Comparison of ENCODE assay signal across 9 mouse cellular contexts in genomic region chr11:69236926-69237260, GRCm38 (mm10). TPM values are rescaled to one million over a fixed set of nuclear protein-coding genes. Genes with fewer than 3 reads are reported as not detected.
DNase-seq lines count a peak whose midpoint lies in the region; ATAC-seq and TF ChIP-seq lines count a peak whose summit lies in the region.
"Had no signal": no experiment of that assay in that cellular context is flagged by ENCODE, and none has a peak within 500 bp of the region (broad histone marks: within the 10 kb centered on the region; RNA-seq: fewer than 3 reads in every experiment).

Gucy2e (minus strand) TSS chr11:69237036.

- TF ChIP-seq CTCF in testis, adult 2 months (IDR thresholded peaks at IDR 0.05; ENCODE audit: control insufficient read depth, insufficient read depth, insufficient replicate concordance, low read depth, low read length): no peak
- TF ChIP-seq CTCF in liver, embryonic 14.5 days (IDR thresholded peaks at IDR 0.05; ENCODE audit: low read depth): no peak
- no peak for TF ChIP-seq CTCF in stomach, postnatal 0 days (IDR thresholded peaks at IDR 0.05; ENCODE audit: low read depth)

- H3K36me3 ChIP-seq in erythroblast, embryonic 14.5 days (ENCODE audit: control insufficient read depth): no peaks in the 10 kb centered on the region
- no peaks in the 10 kb centered on the region for H3K36me3 ChIP-seq in testis, adult 2 months (ENCODE audit: control insufficient read depth, insufficient read depth, low read length)
- no peaks in the 10 kb centered on the region for H3K36me3 ChIP-seq in liver, embryonic 14.5 days (replicated peaks; ENCODE audit: control insufficient read depth, insufficient read depth, low read depth)
- H3K36me3 ChIP-seq in stomach, postnatal 0 days (ENCODE audit: control insufficient read depth, insufficient read depth, low read length): no peaks in the 10 kb centered on the region

- H3K27me3 ChIP-seq in erythroblast, embryonic 14.5 days (ENCODE audit: control insufficient read depth): peaks cover 51% of the 10 kb centered on the region
- H3K27me3 ChIP-seq in testis, adult 2 months (ENCODE audit: control insufficient read depth, insufficient read depth, low read length): peaks cover 4% of the 10 kb centered on the region
- H3K27me3 ChIP-seq in liver, embryonic 14.5 days (ENCODE audit: control insufficient read depth, insufficient read depth, low read length): peaks cover 36% of the 10 kb centered on the region
- H3K27me3 ChIP-seq in stomach, postnatal 0 days (ENCODE audit: control insufficient read depth, insufficient read depth, low read length): peaks cover 6% of the 10 kb centered on the region; the same call in 1 of the 2 replicates

- TF ChIP-seq EP300 in liver, embryonic 14.5 days (IDR thresholded peaks at IDR 0.05; ENCODE audit: low read depth): no peak
- no peak for TF ChIP-seq EP300 in stomach, postnatal 0 days (optimal IDR thresholded peaks at IDR 0.05)

- no peak for TF ChIP-seq POLR2A in testis, adult 2 months (IDR thresholded peaks at IDR 0.05; ENCODE audit: control insufficient read depth, low read depth, low read length)

- no peak within 1 kb of the TSS for H3K9ac ChIP-seq in liver, embryonic 14.5 days (replicated peaks)
- peak within 1 kb of the TSS; percentile 50 for H3K9ac ChIP-seq in stomach, postnatal 0 days (ENCODE audit: low read length)

- no peak for ATAC-seq in erythroblast, adult 5-6 weeks (replicated peaks; ENCODE audit: low FRiP score, poor library complexity, severe bottlenecking)
- ATAC-seq in liver, embryonic 14.5 days (ENCODE audit: insufficient read depth): no peak
- ATAC-seq in stomach, postnatal 0 days (ENCODE audit: low FRiP score, low TSS enrichment): no peak
- ATAC-seq in erythroid progenitor cell, adult 5-6 weeks (replicated peaks; ENCODE audit: low FRiP score, poor library complexity, severe bottlenecking): no peak

- WGBS in liver, embryonic 14.5 days (ENCODE audit: insufficient replicate concordance): 22% methylated on average over 13 of the region's 13 CpGs
- WGBS in stomach, postnatal 0 days: 25% methylated on average over 13 of the region's 13 CpGs

- peaks cover 11% of the 10 kb centered on the region for H3K4me1 ChIP-seq in erythroblast, embryonic 14.5 days (ENCODE audit: control insufficient read depth)
- H3K4me1 ChIP-seq in testis, adult 2 months (ENCODE audit: control insufficient read depth, insufficient read depth, low read length): peaks cover 17% of the 10 kb centered on the region
- peaks cover 0 to 4% of the 10 kb centered on the region in 2 experiments; a peak in 2 of 4 replicates for H3K4me1 ChIP-seq in liver, embryonic 14.5 days (replicated peaks; ENCODE audit: control insufficient read depth in 2 of 2, insufficient read depth in 2 of 2, low read length in 1 of 2)
- H3K4me1 ChIP-seq in stomach, postnatal 0 days (replicated peaks; ENCODE audit: control insufficient read depth, insufficient read depth): peaks cover 5% of the 10 kb centered on the region; the same call in 1 of the 2 replicates

- H3K4me2 ChIP-seq in liver, embryonic 14.5 days (ENCODE audit: low read depth): peak within 1 kb of the TSS; percentile 55
- peak within 1 kb of the TSS; percentile 74 for H3K4me2 ChIP-seq in stomach, postnatal 0 days (replicated peaks; ENCODE audit: low read depth)

- peak within 1 kb of the TSS; percentile 15 for H3K4me3 ChIP-seq in erythroblast, embryonic 14.5 days (replicated peaks)
- peak within 1 kb of the TSS; percentile 56 for H3K4me3 ChIP-seq in testis, adult 2 months (ENCODE audit: control insufficient read depth, low read depth, low read length)
- peak within 1 kb of the TSS in 1 of 2 experiments; percentile 39; a peak in 2 of 4 replicates for H3K4me3 ChIP-seq in liver, embryonic 14.5 days (ENCODE audit: insufficient read depth in 1 of 2, low read depth in 2 of 2, low read length in 2 of 2)
- H3K4me3 ChIP-seq in stomach, postnatal 0 days (ENCODE audit: low read depth, low read length): peak within 1 kb of the TSS; percentile 43

- H3K9me3 ChIP-seq in erythroblast, embryonic 14.5 days (ENCODE audit: control insufficient read depth, low read length): no peaks in the 10 kb centered on the region; the same call in 1 of the 2 replicates
- no peaks in the 10 kb centered on the region for H3K9me3 ChIP-seq in liver, embryonic 14.5 days (ENCODE audit: control insufficient read depth, low read length)
- no peaks in the 10 kb centered on the region for H3K9me3 ChIP-seq in stomach, postnatal 0 days (ENCODE audit: control insufficient read depth, low read length)

- DNase-seq in testis, postnatal 14 days (ENCODE audit: low spot score): no peak
- DNase-seq in liver, embryonic 14.5 days (ENCODE audit: low read depth in 3 of 3, low spot score in 3 of 3): no peak
- DNase-seq in stomach, postnatal 0 days (ENCODE audit: low spot score): no peak
- DNase-seq in layer of hippocampus, postnatal 36 days: no peak

- H3K27ac ChIP-seq in testis, adult 2 months (ENCODE audit: control insufficient read depth, insufficient read depth, low read depth, low read length): no peak within 1 kb of the TSS
- no peak within 1 kb of the TSS for H3K27ac ChIP-seq in liver, embryonic 14.5 days
- H3K27ac ChIP-seq in stomach, postnatal 0 days (replicated peaks): no peak within 1 kb of the TSS; the same call in 1 of the 2 replicates
- H3K27ac ChIP-seq: macrophage had no signal

RNA-seq across cellular contexts. Expression of gene Gucy2e, which starts in this region (rescaled TPM):
- not detected in 2 replicates for polyA plus RNA-seq in erythroblast, embryonic 14.5 days (2012)
- not detected in 2 replicates for total RNA-seq in erythroblast, adult 5-6 weeks (2015; ENCODE audit: low replicate concordance)
- total RNA-seq in erythroblast, adult 5-6 weeks (2017; ENCODE audit: low replicate concordance): under 0.01 TPM in 1 of 2 replicates, not detected in the other
- 0.16 and 0.17 TPM in 2 replicates for polyA plus RNA-seq in testis, adult 2 months (2012; rRNA removed)
- not detected in 2 replicates for polyA plus RNA-seq in liver, embryonic 14.5 days (2012; rRNA removed)
- not detected in 2 replicates for polyA plus RNA-seq in liver, embryonic 14.5 days (2014; fragmentation: Nextera tagmentation; extraction: Ambion mirVana)
- polyA plus RNA-seq in stomach, postnatal 0 days (2015; fragmentation: Nextera tagmentation; extraction: Ambion mirVana): 0.04 and 0.05 TPM in 2 replicates
- total RNA-seq in layer of hippocampus, postnatal 36 days (2021): 1 to 10 TPM; 1.9 TPM
- total RNA-seq in erythroid progenitor cell, adult 5-6 weeks (2015; ENCODE audit: low replicate concordance): 0.36 TPM in 1 of 2 replicates, not detected in the other
- total RNA-seq in erythroid progenitor cell, adult 5-6 weeks (2017; ENCODE audit: low replicate concordance): not detected in 2 replicates
- polyA plus RNA-seq: macrophage had no signal
